Mouse (Mus musculus) c-Kit-positive CD71-positive TER-119-negative erythroid progenitor cells, embryonic 14.5 days (primary cell): ENCODE measurements around the gene Stfa2l1.
"Not testable (repeated sequence)": the region's sequence is repeated elsewhere in the genome, so short reads cannot be mapped to it uniquely, and the experiment has no call there.

Source experiments
- DNase-seq: peaks from one replicate; pipeline ENCODE4 v3.0.0-alpha.2; 2013; ENCODE audit warnings: low read depth

Gene Stfa2l1

DNA sequence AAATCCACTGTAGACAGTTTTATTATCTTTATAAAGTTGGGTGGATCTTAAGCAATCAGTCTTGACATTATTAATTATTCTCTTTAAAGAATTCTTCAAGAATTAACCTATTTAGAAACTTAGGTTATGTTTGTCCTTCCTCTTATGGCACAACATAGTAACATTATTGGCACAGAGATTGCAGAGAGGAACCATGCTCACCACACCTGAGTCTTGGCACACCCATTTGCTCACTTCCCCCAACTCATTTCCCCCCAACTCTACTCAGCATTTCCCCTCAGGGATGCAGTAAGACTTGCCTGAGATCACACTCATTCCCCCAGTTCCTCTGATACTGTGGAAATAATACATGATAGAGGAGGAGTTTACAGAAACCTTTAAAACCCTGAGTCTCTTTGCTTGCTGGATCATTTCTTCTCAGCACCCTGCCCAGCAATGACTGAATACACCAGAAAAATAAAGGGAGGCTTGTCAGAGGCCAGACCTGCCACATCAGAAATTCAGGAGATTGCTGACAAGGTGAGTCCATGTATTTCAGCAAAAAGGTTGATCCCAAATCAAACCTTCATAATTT lies at the start of gene Stfa2l1:
TSS of gene Stfa2l1 (plus strand) at position 410 of the 574 bp plus-strand sequence.
- DNase-seq, result no peak

DNA sequence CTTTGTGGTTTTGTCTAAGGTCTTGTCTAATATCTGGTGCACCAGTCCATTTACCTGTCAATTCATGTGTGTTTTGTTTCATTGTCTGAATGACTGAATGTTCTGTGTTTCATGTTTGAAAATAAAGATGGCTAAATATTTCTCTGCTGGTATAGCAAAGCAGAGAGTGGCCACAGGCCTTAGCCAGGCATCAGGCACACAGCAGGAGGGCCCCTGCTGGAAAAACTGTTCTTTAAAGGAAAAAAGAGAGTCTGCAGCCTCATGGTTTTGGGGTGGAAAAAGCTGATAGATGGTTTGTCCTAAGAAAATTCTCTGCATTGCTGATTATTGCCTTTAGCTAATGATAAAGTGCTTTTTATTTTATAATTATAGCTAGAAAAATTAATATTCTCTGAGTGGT lies 45.1 kb upstream of the Stfa2l1 start:
- not testable (repeated sequence) for DNase-seq

GRCm38 (mm10) chr16:36115751-36116150 lies 40.9 kb upstream of the Stfa2l1 start:
- DNase-seq, result not testable (repeated sequence)

GRCm38 (mm10) chr16:36128092-36128491 lies 28.5 kb upstream of the Stfa2l1 start:
- no peak for DNase-seq

DNA sequence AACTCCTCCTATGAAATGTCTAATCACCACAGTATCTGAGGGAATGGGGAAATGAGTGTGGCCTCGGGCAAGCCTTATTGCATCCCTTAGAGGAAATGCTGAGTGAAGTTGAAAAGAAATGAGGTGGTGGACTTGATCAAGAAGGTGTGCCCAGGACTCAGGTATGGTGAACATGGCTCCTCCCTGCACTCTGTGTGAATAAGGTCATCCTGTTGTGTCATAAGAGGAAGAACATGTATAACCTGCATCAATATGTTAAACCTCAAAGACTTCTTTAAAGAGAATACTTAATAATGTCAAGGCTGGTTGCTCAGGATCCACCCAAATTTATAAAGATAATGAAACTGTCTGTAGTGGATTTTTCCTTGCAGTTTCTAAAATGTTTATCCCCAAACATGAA lies 25.5 kb upstream of the Stfa2l1 start, which contains the start of gene Csta1:
TSS of gene Csta1 (minus strand) at position 101 of the 400 bp plus-strand sequence.
- no peak for DNase-seq

- no peak for DNase-seq
These were observed 18.4 kb upstream of the Stfa2l1 start for GRCm38 (mm10) chr16:36138201-36138600.

- DNase-seq, result not testable (repeated sequence)
These were observed 11.2 kb downstream of the Stfa2l1 start for GRCm38 (mm10) chr16:36167841-36168240.

GRCm38 (mm10) chr16:36176108-36176507 lies 19.5 kb downstream of the Stfa2l1 start:
- no peak for DNase-seq

DNA sequence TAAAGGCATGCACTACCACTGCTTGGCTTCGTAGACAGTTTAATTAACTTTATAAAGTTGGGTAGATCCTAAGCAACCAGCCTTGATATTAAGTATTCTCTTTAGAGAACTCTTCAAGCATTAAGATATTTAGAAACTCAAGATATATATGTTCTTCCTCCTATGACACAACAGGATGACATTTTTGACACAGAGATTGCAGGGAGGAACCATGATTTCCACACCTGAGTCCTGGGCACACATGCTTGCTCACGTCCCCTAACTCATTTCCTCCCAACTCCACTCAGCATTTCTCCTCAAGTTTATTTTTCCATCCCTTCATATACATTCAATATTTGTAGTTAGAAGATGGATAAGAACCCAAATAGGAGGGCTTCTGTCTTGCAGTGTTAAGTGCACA lies 23.3 kb downstream of the Stfa2l1 start:
- no peak for DNase-seq

DNA sequence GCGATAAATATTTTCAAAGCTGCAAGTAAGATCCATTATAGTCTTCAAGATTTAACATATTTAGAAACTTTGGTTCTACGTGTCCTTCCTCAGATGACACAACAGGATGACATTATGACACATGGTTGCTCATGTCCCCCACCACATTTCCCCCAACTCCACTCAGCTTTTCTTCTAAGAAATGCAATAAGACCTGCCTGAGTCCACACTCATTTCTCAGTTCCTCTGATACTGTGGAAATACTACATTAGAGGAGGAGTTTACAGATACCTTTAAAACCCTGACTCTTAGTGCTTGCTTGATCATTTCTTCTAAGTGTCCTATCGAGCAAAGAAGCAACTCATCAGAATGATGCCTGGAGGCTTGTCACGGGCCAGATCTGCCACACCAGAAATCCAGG lies 27.3 kb downstream of the Stfa2l1 start, which contains the start of gene Gm5483:
TSS of gene Gm5483 (plus strand) at position 301 of the 400 bp plus-strand sequence.
- not testable (repeated sequence) for DNase-seq

- DNase-seq, result no peak
These were observed 42.6 kb downstream of the Stfa2l1 start for GRCm38 (mm10) chr16:36199226-36199625.

DNA sequence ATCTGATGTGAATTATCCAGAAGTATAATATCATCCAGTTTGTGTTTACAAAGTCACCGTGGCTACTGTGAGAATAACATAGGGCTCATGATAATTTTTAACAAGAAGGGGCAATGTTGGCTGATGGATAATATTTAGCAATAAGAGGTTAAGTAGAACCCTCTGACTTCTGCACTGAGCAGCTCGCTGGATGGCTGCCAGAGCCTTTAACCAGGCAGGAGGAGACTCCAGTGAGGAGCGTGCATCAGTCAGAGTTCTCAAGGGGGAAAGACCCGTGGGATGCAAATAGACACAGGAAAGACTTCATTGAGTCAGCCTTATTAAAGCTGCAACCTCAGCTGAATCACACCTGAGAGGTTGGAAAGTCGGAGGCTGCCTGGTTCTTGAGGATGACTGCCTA lies 47.2 kb downstream of the Stfa2l1 start:
- DNase-seq, result no peak

DNA sequence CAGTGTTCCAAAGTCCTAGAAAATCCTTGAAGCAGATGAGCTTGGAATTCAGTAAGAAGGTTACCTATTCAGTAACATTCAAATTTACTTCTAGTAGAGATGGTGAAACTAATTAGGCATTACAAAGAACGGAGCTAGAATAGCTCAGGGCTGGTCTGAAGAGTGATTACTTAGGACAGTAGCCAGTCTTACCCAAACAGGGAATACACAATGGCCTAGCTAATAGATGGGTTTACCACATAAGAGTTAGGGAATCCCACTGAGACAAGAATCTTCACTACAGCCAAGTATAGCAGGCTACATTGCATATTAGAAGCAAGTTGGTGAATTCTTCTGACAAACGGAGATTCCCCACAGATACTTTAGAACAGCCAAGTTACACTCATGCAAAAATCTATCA lies 49.1 kb downstream of the Stfa2l1 start:
- DNase-seq, result not testable (repeated sequence)

- no peak for DNase-seq
These were observed 53.4 kb downstream of the Stfa2l1 start, which contains the start of gene Gm5416 for GRCm38 (mm10) chr16:36209967-36210453. Gene Gm5416, plus strand, starts transcription at chr16:36210403.
